In the genomic region with DNA sequence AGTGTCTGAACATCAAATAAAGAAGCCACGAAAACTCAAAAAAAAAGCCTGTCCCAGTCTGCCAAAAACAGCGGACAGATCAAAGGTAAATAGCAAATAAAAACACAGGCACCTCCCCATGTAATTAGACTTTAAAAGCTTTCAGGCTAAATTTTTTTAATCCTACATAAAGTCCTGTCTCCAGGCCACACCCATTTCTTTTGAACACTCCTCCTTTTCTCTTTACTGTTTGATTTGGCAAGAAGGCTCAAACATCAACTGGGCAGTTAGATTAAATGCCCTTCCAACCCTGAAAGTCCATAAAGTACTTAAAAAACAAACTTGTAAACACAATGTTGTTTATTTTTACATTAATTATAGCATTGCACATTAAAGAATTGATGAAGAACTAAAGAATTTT, we compare ENCODE assay signal across 29 mouse cellular contexts.
"Had no signal": no experiment of that assay in that cellular context is flagged by ENCODE, and none has a peak within 500 bp of the region (broad histone marks: within the 10 kb centered on the region; RNA-seq: fewer than 3 reads in every experiment).

No protein-coding gene starts in this region.

- H3K27me3 ChIP-seq: limb, embryonic 12.5 days; limb, embryonic 13.5 days; limb, embryonic 15.5 days; liver, embryonic 12.5 days; liver, embryonic 13.5 days; liver, embryonic 15.5 days; lung, embryonic 15.5 days; megakaryocyte, embryonic 14.5 days; midbrain, embryonic 12.5 days; midbrain, embryonic 13.5 days; midbrain, embryonic 15.5 days; neural tube, embryonic 12.5 days; neural tube, embryonic 13.5 days had no signal

- ATAC-seq: liver, embryonic 12.5 days; liver, postnatal 0 days; midbrain, embryonic 13.5 days; midbrain, embryonic 15.5 days; midbrain, embryonic 16.5 days had no signal

- H3K9me3 ChIP-seq: limb, embryonic 10.5 days; limb, embryonic 12.5 days; limb, embryonic 13.5 days; limb, embryonic 15.5 days; liver, embryonic 12.5 days; liver, embryonic 13.5 days; liver, embryonic 15.5 days; lung, embryonic 15.5 days; megakaryocyte, embryonic 14.5 days; midbrain, embryonic 10.5 days; midbrain, embryonic 12.5 days; midbrain, embryonic 13.5 days; midbrain, embryonic 15.5 days; neural tube, embryonic 12.5 days; neural tube, embryonic 13.5 days had no signal

- H3K4me3 ChIP-seq: left cerebral cortex, adult 2 months; limb, embryonic 10.5 days; limb, embryonic 12.5 days; limb, embryonic 13.5 days; limb, embryonic 15.5 days; liver, embryonic 12.5 days; liver, embryonic 13.5 days; liver, embryonic 15.5 days; lung, embryonic 15.5 days; megakaryocyte, embryonic 14.5 days; midbrain, embryonic 10.5 days; midbrain, embryonic 12.5 days; midbrain, embryonic 13.5 days; midbrain, embryonic 15.5 days; myocyte; neural tube, embryonic 12.5 days; neural tube, embryonic 13.5 days had no signal

- H3K36me3 ChIP-seq: limb, embryonic 10.5 days; limb, embryonic 12.5 days; limb, embryonic 13.5 days; limb, embryonic 15.5 days; liver, embryonic 12.5 days; liver, embryonic 13.5 days; liver, embryonic 15.5 days; lung, embryonic 15.5 days; midbrain, embryonic 12.5 days; midbrain, embryonic 13.5 days; midbrain, embryonic 15.5 days; neural tube, embryonic 12.5 days; neural tube, embryonic 13.5 days had no signal

- H3K4me1 ChIP-seq: limb, embryonic 15.5 days; midbrain, embryonic 10.5 days; midbrain, embryonic 13.5 days; midbrain, embryonic 15.5 days; neural tube, embryonic 12.5 days; neural tube, embryonic 13.5 days had no signal

- DNase-seq: left cerebral cortex, postnatal 4 days; liver; liver, embryonic 13.5 days; liver, postnatal 0 days; lung, adult 2 months; lung, embryonic 14.5 days; lung, postnatal 10 days; lung, postnatal 14 days; lung, postnatal 36 days; lung, postnatal 4 days had no signal

- H3K4me2 ChIP-seq: limb, embryonic 12.5 days; limb, embryonic 13.5 days; limb, embryonic 15.5 days; liver, embryonic 12.5 days; liver, embryonic 13.5 days; liver, embryonic 15.5 days; lung, embryonic 14.5 days; lung, embryonic 15.5 days; midbrain, embryonic 12.5 days; midbrain, embryonic 13.5 days; midbrain, embryonic 15.5 days; neural tube, embryonic 12.5 days; neural tube, embryonic 13.5 days had no signal

- H3K9ac ChIP-seq: limb, embryonic 12.5 days; limb, embryonic 13.5 days; limb, embryonic 15.5 days; liver, embryonic 12.5 days; liver, embryonic 13.5 days; liver, embryonic 14.5 days; liver, embryonic 15.5 days; liver, postnatal 0 days; lung, embryonic 14.5 days; lung, embryonic 15.5 days; midbrain, embryonic 12.5 days; midbrain, embryonic 13.5 days; midbrain, embryonic 15.5 days; neural tube, embryonic 12.5 days; neural tube, embryonic 13.5 days had no signal

- H3K27ac ChIP-seq: left cerebral cortex, adult 2 months; limb, embryonic 10.5 days; limb, embryonic 12.5 days; limb, embryonic 13.5 days; limb, embryonic 15.5 days; liver, embryonic 13.5 days; liver, embryonic 14.5 days; lung, embryonic 15.5 days; macrophage; midbrain, embryonic 10.5 days; midbrain, embryonic 12.5 days; midbrain, embryonic 13.5 days; midbrain, embryonic 15.5 days; neural tube, embryonic 12.5 days; neural tube, embryonic 13.5 days had no signal
